Mouse (Mus musculus) macrophage (primary cell): Measurements from ENCODE around the gene Pdgfa. TPM values are rescaled to one million over a fixed set of nuclear protein-coding genes. Genes with fewer than 3 reads are reported as not detected.

Experiments used
- H3K27ac ChIP-seq: fragments of 350-480 bp; formaldehyde crosslinking; 2 replicates; pipeline ENCODE4 v1.9.0; 2021
- H3K36me3 ChIP-seq: fragments of 350-480 bp; formaldehyde crosslinking; 2 replicates; pipeline ENCODE4 v1.9.0; 2021; ENCODE audit errors: inconsistent target
- H3K4me3 ChIP-seq: fragments of 350-480 bp; formaldehyde crosslinking; 2 replicates; pipeline ENCODE4 v1.9.0; 2021; ENCODE audit errors: inconsistent target
- H3K79me2 ChIP-seq: fragments of 350-480 bp; formaldehyde crosslinking; 2 replicates; pipeline ENCODE4 v1.9.0; 2021; ENCODE audit errors: inconsistent target
- WGBS: methylation state at CpG from one replicate; pipeline ENCODE4 v1.1.7; 2026; ENCODE audit warnings: inconsistent platforms; ENCODE audit not compliant: missing documents; 5-methylcytosine and 5-hydroxymethylcytosine counted together
- polyA plus RNA-seq: library from polyadenylated mRNA; stranded (reverse); fragments of 250-400 nt; gene quantifications from 3 replicates; pipeline ENCODE4 v1.2.4, GENCODE M21; 2018; ENCODE audit warnings: inconsistent platforms

Gene Pdgfa
- polyA plus RNA-seq, 1 experiment from 2014 or later, result 6.6 TPM

GRCm38 (mm10) chr5:138929879-138930507, 67.2 kb downstream of the Pdgfa start:
- Histone ChIP-seq H3K79me2 (no peaks in the 10 kb centered on the region), H3K4me3 (no peak overlapping the region), H3K36me3 (no peaks in the 10 kb centered on the region), H3K27ac (no peak overlapping the region)
- WGBS, result 91% methylated on average over 10 of the region's 10 CpGs

Other genes starting within 250 kb of the Pdgfa start
- 162 to 258 TPM (median 220 TPM) in 3 replicates for gene Fam20c, start 242.9 kb downstream of the Pdgfa start, polyA plus RNA-seq
- gene Gm5294, start 177.3 kb downstream of the Pdgfa start, polyA plus RNA-seq, result not detected in 3 replicates
- gene Prkar1b, start 152.6 kb upstream of the Pdgfa start, polyA plus RNA-seq, result 0.75 to 1.0 TPM (median 0.89 TPM) in 3 replicates
- gene Dnaaf5, start 152.9 kb upstream of the Pdgfa start, polyA plus RNA-seq, result 6.4 to 10.6 TPM (median 7.0 TPM) in 3 replicates
- 7.6 to 17.2 TPM (median 10.7 TPM) in 3 replicates for gene Sun1, start 203.3 kb upstream of the Pdgfa start, polyA plus RNA-seq